Mouse (Mus musculus): ENCODE data around the gene Ubr1.

DNA sequence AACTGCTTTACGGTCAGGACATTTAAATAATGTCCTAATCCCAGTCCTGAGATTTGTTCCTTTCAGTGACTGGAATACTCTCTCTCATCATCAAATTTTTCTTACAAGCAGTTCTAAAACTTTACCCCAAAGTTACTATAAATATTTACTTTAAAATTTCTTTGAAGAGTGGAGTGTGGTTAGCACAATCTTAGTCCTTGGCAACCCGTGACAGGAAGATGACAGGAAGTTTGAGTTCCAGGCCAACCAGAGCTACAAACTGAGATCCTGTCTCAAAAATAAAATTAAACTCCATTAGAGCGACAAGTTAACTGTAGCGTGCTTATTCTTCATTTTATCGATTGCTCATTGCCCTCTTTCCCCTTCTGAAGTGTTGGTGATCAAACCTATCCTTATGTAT, 82.9 kb downstream of the Ubr1 start:
- TF ChIP-seq GATA1 (IDR thresholded peaks at IDR 0.05; ENCODE audit: borderline replicate concordance, low read length) = no peak
- TF ChIP-seq FLI1 (IDR thresholded peaks at IDR 0.05; ENCODE audit: low read length) = no peak
